Mouse (Mus musculus) lung, adult 2 months (tissue): ENCODE results near the gene Gga3. TPM values are rescaled to one million over a fixed set of nuclear protein-coding genes. Genes with fewer than 3 reads are reported as not detected.

Experiments used
- DNase-seq: peaks from one replicate; pipeline ENCODE4 v3.0.0; 2022
- H3K4me1 ChIP-seq: fragments of 200-500 bp; 2 replicates; pipeline ENCODE4 v1.6.1; 2011; ENCODE audit warnings: low read length; ENCODE audit not compliant: control insufficient read depth, insufficient read depth
- H3K4me3 ChIP-seq: fragments of 200-500 bp; replicated peaks from 2 replicates; pipeline ENCODE3; 2011; ENCODE audit warnings: low read depth, mild to moderate bottlenecking, control low read depth, low read length; ENCODE audit errors: extremely low read depth
- CTCF ChIP-seq: fragments of 200-500 bp; IDR thresholded peaks from 2 replicates; pipeline ENCODE4 v1.5.1; 2011; ENCODE audit warnings: mild to moderate bottlenecking, low read length, control low read depth; ENCODE audit not compliant: insufficient read depth
- POLR2A ChIP-seq: fragments of 200-500 bp; IDR thresholded peaks from 2 replicates; pipeline ENCODE4 v1.6.1; 2011; ENCODE audit warnings: low read depth, mild to moderate bottlenecking, control low read depth, low read length, borderline replicate concordance; ENCODE audit errors: extremely low read depth
- WGBS: fragments of 180-500 bp; shearing (Covaris S2); methylation state at CpG from one replicate; pipeline ENCODE4 v1.1.7; 2018; 5-methylcytosine and 5-hydroxymethylcytosine counted together
- polyA plus RNA-seq: library from polyadenylated mRNA; depleted of rRNA; stranded (reverse); fragments of >200 nt; gene quantifications from 2 replicates; pipeline ENCODE4 v1.2.3, GENCODE M21; 2012

The Gga3 gene
- polyA plus RNA-seq, 1 experiment, result 40.4 TPM

DNA sequence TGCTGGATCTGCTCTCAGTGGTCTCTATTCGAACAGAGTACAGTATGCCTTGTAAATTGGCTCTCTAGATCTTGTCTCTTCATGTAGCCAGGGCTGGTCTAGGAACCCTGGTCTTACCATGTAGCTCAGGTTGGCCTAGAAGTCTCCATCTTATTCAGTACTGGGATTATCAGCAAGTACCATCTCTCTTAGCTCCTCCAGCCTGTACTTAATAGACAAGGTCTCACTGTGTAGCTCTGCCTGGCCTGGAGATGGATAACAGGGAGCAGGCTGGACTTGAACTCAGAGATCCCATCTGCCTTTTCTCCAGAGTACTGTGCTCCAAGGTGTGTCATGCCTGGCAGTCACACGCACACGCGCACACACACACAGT lies 37.8 kb upstream of the Gga3 start:
- no peak overlapping the region for H3K4me3 ChIP-seq
- no peak for DNase-seq
- peaks cover 3% of the 10 kb centered on the region; the same call in 1 of the 2 replicates for H3K4me1 ChIP-seq
- no peak for TF ChIP-seq CTCF
- TF ChIP-seq POLR2A, result no peak
- WGBS, result 84% methylated on average over 4 of the region's 4 CpGs

- Histone ChIP-seq H3K4me3 (no peak overlapping the region), H3K4me1 (peaks cover 3% of the 10 kb centered on the region; the same call in 1 of the 2 replicates)
- no peak for TF ChIP-seq CTCF
- no peak for TF ChIP-seq POLR2A
- WGBS, result 39% methylated on average over 14 of the region's 14 CpGs
- no peak for DNase-seq
These were observed 37.3 kb upstream of the Gga3 start for GRCm38 (mm10) chr11:115640978-115641663.

DNA sequence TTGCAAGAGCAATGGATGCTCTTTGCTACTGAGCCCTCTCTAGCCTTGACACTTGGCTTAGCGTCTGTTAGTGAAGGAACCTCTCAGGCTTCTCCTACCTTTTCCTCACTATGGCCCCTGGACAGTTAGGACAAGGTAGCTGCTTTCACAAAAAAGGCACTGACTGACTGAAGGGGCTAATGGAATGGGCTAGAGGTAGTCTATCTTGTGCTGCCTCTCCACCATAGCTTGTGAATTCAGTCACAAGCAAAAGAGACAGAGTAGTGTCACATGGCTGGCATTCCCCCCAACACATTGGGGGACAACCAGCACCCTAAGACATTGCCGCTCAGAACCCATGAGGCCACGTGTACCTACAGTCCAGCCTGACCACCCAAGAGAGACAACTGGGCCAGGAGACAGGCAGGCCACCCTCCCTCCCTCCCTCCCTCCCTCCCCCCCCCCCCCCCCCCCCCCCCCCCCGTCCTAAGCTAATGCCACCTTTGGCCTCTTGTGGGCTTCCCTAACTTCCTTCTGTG lies 36.5 kb upstream of the Gga3 start:
- H3K4me1 ChIP-seq, result peaks cover 3% of the 10 kb centered on the region; the same call in 1 of the 2 replicates
- no peak for DNase-seq
- no peak overlapping the region for H3K4me3 ChIP-seq
- TF ChIP-seq CTCF (no peak), POLR2A (no peak)
- 73% methylated on average over 3 of the region's 4 CpGs for WGBS

DNA sequence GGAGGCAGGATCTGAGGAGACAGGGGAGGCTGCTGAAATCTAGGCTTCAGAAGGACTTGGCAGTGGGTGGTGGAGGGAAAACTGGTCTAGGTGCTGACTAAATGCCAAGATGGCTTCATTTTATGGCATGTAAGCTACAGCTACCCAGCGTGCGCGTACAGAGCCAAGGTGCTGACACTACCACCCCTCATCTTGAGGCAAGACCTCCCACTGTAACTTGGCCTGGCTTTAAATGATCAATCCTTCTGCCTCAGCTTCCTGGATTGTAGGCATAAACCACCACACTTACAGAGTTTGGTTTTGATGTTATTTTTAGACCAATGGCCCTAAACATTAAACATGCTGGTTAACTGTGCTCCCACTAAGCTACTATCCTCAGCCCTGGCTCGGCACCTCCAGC lies 35.7 kb upstream of the Gga3 start:
- WGBS, result 70% methylated on average over 4 of the region's 4 CpGs
- peaks cover 3% of the 10 kb centered on the region; the same call in 1 of the 2 replicates for H3K4me1 ChIP-seq
- no peak for TF ChIP-seq POLR2A

DNA sequence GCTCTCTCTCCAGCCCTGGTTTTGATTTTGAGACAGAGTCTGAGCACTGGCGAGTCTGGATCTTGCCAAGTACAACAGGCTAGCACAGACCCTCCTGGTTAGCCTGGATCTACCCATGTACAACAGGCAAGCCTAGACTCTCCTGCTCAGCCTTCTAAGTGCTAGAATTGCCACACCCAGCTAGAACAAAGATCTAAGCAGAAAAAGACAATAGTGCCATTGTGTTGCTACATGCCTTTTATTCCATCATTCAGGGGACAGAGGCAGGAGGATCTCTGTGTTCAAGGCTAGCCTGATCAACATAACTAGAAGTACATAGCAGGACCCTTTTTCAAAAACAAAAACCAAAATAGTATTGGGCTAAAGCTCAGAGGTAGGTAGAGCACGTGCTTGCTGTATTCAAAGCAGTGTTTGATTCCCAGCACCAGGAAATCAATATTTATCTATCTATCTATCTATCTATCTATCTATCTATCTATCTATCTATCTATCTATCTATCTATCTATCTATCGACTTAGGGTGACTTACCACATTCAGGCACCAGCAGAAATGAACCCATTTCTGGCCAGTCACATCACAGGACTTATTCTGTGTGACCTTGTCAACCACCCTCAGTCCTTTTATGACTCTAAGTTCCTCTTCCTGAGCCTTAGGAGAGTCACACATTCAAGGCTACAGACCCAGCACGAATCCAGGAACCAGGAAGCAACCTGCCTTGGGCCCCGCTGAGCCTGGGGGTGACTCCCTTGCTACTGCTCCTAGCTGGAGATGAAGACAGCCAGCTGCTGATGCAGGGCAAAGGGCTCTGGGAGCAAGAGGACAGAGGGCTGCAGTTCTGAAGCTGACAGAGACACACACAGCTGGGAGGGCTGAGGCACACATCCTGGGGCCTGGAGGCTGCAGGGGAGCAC lies 34.9 kb upstream of the Gga3 start:
- H3K4me3 ChIP-seq, result no peak overlapping the region
- TF ChIP-seq POLR2A (no peak), CTCF (no peak)
- WGBS, result 64% methylated on average over 5 of the region's 5 CpGs
- no peak for DNase-seq
- H3K4me1 ChIP-seq, result peaks cover 3% of the 10 kb centered on the region; the same call in 1 of the 2 replicates

More for the DNA sequence above, 35.7 kb upstream of the Gga3 start:
- H3K4me3 ChIP-seq, result no peak overlapping the region
- no peak for DNase-seq

DNA sequence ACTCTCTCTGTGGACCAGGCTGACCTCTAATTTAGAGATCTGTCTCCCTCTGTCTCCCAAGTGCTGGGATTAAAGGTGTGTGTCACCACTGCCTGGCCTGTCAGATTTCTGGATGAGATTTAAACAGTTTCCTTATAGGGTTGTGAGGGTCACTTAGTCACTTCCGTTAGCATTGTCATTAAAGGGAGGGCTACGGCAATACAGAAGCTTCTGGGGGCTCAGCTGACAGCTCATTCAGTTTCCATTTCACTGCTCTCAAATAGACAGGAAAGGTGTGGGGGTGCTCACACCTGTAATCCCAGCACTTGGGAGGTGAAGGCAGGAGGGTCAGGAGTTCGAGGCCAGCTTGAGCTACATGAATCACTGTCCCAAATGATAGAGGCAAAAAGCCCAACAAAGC lies 33.1 kb upstream of the Gga3 start:
- TF ChIP-seq POLR2A (no peak), CTCF (no peak)
- H3K4me3 ChIP-seq, result no peak overlapping the region
- peaks cover 3% of the 10 kb centered on the region; the same call in 1 of the 2 replicates for H3K4me1 ChIP-seq
- no peak for DNase-seq
- 64% methylated on average over 3 of the region's 3 CpGs for WGBS

DNA sequence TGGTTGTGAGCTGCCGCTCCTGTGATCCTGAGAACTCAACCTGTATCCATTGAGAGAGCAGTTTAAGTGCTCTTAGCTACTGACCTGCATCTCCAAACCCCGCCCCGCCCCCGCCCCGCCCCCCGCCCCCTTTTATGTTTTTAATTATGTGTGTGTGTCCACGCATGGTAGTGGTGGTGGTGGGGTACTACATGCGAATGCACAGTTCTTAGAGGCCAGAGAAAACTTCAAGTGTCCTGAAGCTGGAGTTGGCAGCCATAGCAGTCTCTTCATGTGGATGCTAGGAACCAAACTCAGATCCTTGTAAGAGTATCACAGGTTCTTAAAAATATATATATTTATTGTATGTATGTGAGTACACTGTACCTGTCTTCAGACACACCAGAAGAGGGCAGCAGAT lies 31.6 kb upstream of the Gga3 start:
- no peak for TF ChIP-seq CTCF
- TF ChIP-seq POLR2A, result no peak
- DNase-seq, result no peak
- WGBS, result 73% methylated on average over 8 of the region's 8 CpGs
- H3K4me3 ChIP-seq, result no peak overlapping the region
- peaks cover 3% of the 10 kb centered on the region; the same call in 1 of the 2 replicates for H3K4me1 ChIP-seq

GRCm38 (mm10) chr11:115635041-115635440 lies 31.2 kb upstream of the Gga3 start:
- 85% methylated on average over 8 of the region's 8 CpGs for WGBS

DNA sequence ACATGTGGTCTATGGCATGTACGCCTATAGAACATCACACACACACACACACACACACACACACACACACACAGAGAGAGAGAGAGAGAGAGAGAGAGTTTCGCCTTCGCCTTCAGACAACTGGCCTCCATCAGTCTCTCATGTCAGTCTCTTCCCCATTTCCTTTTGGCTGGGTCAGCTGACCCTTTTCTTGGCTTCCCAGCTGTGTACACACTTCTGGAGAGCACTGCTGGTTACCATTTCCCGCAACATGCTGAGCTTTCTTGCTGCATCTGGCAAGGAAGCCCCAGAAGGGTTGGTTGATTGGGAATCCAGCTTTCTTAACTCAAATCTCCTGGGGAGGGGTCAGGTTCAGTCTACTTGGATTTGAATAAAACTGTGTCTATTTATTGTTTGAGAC lies 30.3 kb upstream of the Gga3 start:
- 56% methylated on average over 4 of the region's 4 CpGs for WGBS
- Histone ChIP-seq H3K4me1 (no peaks in the 10 kb centered on the region), H3K4me3 (no peak overlapping the region)
- no peak for TF ChIP-seq POLR2A
- TF ChIP-seq CTCF, result no peak
- no peak for DNase-seq

More at GRCm38 (mm10) chr11:115635041-115635440, 31.2 kb upstream of the Gga3 start:
- H3K4me3 ChIP-seq, result no peak overlapping the region
- no peak for DNase-seq
- H3K4me1 ChIP-seq, result peaks cover 3% of the 10 kb centered on the region; the same call in 1 of the 2 replicates
- TF ChIP-seq POLR2A, result no peak
- TF ChIP-seq CTCF, result no peak
